Mouse (Mus musculus) urinary bladder, postnatal 10 days (tissue): ENCODE data around the gene Cobll1.

ENCODE experiments used
- DNase-seq: peaks from one replicate; pipeline ENCODE4 v3.0.0; 2022; ENCODE audit warnings: low spot score

Gene Cobll1

GRCm38 (mm10) chr2:65147431-65147830 is 91.8 kb downstream of the Cobll1 start:
- no peak for DNase-seq

- no peak for DNase-seq
These were observed 93.6 kb downstream of the Cobll1 start for GRCm38 (mm10) chr2:65145421-65146117.

- DNase-seq: no peak
These were observed 98.0 kb downstream of the Cobll1 start for GRCm38 (mm10) chr2:65141093-65141661.

GRCm38 (mm10) chr2:65140330-65140922 is 98.8 kb downstream of the Cobll1 start:
- no peak for DNase-seq

DNA sequence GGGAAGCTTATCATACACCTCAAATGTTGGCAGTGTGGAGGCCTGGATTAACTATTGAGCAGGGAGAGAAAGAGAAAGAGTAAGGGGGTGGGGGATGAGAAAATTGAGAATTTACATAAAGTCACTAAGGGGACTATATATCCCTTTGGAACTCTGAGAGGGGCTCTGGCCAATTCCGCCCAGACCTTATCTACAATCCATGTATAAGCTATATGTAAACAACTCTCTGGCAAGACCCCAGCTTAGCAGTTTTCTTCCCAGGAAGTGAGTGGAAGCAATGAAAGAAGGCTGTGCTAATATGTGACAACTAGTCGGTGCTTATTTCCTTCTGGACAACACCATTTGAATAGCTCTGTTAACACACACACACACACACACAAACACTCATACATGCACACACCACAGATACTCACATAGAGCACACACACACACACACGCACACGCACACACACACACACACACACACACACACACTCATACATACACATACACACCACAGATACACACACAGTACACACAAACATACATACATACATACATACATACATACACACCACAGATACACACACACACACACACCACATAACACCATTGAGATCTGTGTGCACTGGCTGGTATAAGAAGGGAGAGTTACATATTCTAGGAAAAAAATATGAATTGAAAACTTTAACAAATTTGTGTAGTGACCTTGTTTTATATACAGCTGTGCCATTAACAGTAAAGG is 99.4 kb downstream of the Cobll1 start:
- DNase-seq: no peak

DNA sequence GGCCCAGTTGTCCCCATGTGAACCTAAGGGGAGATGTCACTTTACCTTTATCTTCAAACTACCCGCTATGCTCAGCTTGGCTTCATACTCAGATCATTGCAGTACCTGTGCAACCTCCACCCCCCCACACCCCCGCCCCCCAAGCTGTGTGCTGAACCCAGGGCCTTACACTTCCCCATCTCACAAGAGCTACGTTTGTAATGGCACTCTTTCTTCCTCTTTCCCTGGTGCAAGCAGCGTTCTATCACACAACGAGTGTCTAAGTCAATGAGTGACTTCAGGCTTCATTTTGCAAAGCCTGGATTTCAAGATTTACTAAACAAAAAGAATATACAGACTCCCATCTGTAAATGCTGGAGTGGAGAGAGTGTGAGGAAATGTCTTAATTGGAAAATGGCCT is 100.2 kb downstream of the Cobll1 start:
- no peak for DNase-seq

DNA sequence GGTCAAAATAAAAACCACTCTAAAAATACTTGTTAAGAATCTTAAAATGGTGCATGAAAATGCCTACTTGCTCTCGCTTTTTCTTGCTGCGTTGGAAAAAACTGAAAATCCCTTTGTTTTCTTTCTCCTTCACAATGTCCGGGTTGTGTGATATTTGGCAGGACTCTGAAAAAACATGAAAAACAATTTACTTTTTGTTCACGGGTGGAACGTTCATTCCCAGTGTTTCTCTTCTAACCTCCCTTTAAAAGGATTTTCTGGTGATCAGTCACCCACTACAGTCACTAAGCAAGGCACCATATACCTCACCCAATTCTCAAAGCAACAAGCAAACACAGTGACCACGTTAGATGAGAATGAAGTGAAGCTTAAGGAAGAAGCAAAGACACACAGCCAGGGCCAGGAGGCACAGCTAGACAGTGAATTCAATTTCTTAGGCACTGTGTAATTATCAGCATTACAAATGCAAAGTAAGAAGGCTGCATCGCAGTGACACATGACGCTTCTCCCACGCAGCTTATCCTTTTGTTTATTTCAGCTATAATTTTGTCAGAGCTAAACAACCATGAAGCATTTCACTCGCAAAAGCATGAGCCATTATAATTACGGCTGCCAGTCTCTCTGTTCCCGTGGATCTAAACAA is 112.9 kb downstream of the Cobll1 start:
- no peak for DNase-seq

GRCm38 (mm10) chr2:65123702-65124101 is 115.5 kb downstream of the Cobll1 start:
- no peak for DNase-seq

DNA sequence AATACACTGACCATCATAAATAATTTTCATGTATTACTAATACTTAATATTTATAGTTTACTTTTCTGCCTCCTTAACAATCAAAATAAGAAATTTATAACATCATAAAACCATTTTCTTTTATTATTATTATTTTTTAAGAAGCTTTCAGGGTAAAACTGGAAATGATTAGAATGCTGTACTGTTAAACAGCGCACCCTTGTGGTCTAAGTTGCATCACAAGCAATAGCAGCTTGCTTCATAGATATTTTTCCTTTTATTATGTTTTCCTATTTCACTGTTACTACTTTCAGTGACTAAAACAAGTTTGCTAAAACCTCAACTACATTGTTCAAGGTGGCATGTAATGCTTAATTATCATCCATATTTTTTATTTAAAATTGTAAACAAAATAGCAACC is 117.8 kb downstream of the Cobll1 start:
- DNase-seq: no peak

- DNase-seq: no peak
These were observed 118.2 kb downstream of the Cobll1 start for GRCm38 (mm10) chr2:65121012-65121411.

DNA sequence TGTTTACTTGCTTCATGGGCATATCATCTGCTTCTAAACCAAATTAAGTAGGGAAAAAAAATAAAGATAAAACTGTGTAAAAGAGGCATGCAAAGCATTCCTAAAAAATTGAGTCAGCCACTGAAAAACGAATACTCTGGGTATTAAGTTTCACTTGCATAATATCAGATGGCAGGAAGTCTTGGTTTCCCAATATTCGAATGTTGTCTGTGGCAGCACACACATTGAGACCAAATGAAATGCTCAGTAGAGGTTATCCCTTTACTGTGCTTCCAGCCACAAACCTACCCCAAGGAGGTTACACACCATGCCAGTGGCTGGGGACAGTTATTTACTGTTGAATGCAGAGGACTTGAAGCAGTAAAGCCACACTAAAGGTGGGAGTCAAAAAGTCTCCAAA is 119.1 kb downstream of the Cobll1 start:
- DNase-seq: no peak

DNA sequence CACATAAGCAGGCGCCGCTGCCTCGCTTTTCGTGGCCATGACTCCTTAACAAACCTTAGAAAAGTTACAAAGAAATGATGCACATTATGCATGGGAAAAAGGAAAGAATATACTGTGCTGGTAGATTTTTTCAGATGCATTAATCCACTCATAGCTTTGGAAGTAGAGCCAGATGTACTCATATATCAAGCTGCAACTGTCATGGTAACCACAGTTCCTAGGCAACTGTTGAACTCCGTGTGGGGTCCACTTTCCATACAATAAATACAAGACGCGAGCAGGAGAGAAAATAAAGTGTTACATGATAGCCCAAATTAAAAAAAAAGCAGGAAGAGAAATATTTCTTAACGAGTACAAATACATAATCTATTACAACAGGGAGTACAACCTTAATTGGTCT is 119.5 kb downstream of the Cobll1 start:
- DNase-seq: no peak

DNA sequence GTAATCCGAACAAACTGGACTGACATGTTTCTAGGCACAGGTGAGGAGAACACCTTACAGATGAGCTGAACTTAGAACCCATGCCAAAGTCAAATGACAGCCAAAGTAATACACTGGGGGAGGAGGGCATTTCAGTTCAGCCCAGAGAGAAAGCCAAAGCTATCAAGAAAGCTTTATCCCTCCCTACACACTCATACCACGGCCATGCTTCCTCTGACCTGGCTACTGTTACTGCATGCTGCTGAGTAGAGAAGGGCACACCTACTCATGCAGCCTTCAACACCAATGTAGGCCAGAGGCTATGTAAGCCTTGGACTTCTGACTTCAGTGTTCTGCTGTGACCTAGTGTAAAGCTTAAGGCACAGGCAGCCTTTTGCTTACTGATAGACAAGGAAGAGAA is 120.1 kb downstream of the Cobll1 start:
- DNase-seq: no peak

- no peak for DNase-seq
These were observed 121.3 kb downstream of the Cobll1 start for GRCm38 (mm10) chr2:65117859-65118258.

- no peak for DNase-seq
These were observed 122.6 kb downstream of the Cobll1 start for GRCm38 (mm10) chr2:65116428-65117125.

- no peak for DNase-seq
These were observed 126.0 kb downstream of the Cobll1 start for GRCm38 (mm10) chr2:65113191-65113590.

DNA sequence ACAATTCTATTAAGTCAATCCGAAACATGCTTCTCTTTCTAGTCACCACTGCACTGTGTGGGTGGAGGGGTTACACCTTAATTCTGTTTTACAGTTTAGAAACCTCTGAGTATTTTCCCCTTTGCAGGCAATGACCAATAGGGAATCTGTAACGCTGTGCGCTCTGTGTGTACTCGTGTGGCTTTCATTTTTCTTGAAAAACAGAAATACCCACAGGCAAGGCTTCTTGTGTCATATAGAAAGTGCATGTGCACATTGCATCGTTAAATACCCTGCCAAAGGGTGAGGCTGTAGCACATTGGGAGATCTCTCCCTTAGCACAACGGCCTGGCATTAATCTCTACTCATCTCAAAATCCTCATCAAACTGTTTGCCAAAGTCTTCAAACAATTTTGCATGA is 134.6 kb downstream of the Cobll1 start:
- no peak for DNase-seq

DNA sequence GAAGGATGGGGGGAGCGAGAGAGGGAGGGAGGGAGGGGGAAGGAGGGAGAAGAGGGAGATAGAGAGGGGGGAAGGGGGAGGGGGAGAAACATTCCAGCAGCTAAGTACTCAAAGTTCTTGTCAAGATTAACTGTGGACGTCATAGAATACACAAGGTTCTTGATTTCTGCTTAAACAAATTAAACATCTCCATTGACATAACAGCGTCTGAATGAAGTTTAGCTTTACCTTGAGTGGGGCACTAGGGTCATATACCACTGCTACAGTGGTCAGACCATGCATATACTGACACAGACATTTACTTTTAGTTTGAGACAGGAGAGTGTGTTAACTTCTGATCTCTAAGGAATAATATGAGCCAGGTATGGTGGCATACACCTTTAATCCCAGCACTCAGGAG is 135.4 kb downstream of the Cobll1 start:
- DNase-seq: no peak

DNA sequence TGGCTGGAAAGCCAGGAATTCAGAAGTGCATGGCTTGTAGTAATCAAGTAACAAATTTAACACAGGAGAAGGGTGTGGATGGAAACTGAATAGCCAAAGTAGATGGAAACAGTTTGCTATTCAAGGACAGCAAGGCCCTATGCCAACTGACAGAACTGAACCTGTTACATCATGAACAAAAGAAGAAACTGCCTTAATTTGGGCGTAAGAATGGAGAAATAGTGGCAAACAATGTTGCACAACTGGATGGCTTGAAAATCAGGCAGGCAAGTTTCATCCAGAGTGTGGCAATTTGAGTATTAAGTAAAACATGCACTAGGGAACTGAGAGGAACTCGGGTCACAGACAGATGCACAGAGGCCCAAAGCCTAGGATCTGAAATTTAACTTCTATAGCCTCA is 137.8 kb downstream of the Cobll1 start:
- DNase-seq: no peak

DNA sequence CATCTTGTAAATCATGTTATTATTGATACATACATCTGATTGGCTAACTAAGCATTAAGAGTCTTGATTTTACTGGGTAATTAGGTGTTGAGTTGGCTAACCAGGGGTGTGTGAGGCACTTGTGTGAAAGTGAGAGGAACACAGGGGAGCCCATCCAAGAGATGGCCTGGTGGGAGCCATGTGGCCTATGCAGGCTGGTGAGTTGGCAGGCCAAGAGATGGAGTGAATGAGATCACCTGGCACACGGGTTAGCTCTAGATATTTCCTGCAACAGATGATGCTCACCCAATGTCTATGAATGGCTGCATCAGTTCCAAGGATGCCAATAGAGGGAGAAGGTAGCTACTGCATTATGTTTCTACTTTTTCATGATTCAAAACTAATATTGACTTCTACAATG is 139.2 kb downstream of the Cobll1 start:
- DNase-seq: no peak

GRCm38 (mm10) chr2:65095571-65095970 is 143.6 kb downstream of the Cobll1 start:
- DNase-seq: no peak

DNA sequence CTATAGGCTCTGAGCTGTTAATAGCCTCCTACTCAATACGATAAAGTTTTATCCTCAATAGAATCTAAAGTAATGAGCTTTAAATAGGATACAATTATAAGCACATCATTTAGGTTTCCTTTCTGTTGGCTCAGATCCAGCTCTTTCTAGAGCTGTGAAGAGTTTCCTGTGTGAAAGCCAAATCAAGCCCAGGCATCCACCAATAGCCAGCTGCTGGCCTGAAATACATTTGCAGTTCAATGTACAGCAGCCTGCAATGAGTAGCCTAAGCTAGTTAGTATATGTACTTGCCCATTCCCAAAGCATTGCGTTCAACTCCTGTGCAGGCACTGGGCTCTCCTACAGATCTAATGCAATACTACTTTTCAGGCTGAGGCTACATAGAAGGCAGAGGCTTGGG is 145.2 kb downstream of the Cobll1 start:
- no peak for DNase-seq
